Mouse (Mus musculus) bone marrow, adult 2 months (tissue): Measurements from ENCODE around the gene Surf1.

Experiments used
- CTCF ChIP-seq: fragments of 200-500 bp; IDR thresholded peaks from 2 replicates; pipeline ENCODE4 v1.5.1; 2011; ENCODE audit warnings: low read length, control low read depth; ENCODE audit not compliant: control insufficient read depth, insufficient read depth
- POLR2A ChIP-seq: fragments of 200-500 bp; IDR thresholded peaks from 2 replicates; pipeline ENCODE4 v1.6.1; 2011; ENCODE audit warnings: low read depth, mild to moderate bottlenecking, control low read depth, low read length, borderline replicate concordance; ENCODE audit not compliant: control insufficient read depth

GRCm38 (mm10) chr2:26956811-26957487 is 40.6 kb upstream of the Surf1 start:
- no peak for TF ChIP-seq CTCF
- TF ChIP-seq POLR2A = no peak
